Mouse (Mus musculus): ENCODE measurements around the gene Coro6. TPM values are rescaled to one million over a fixed set of nuclear protein-coding genes. Genes with fewer than 3 reads are reported as not detected.
A peak's percentile ranks its signal among the peaks of the same experiment; 100 is the strongest.

Coro6 gene
- total and polyA plus RNA-seq, 2 experiments from 2014 or later: 30.1 to 45.8 TPM

GRCm38 (mm10) chr11:77498261-77499139, 36.3 kb downstream of the Coro6 start:
- ATAC-seq (ENCODE audit: insufficient read depth, low read depth) (no peak), DNase-seq (ENCODE audit: low spot score) (no peak)
- peak overlapping the region; percentile 20; the same call in 1 of the 2 replicates for H3K4me2 ChIP-seq (ENCODE audit: low read depth, low read length)
- no peak overlapping the region for H3K9ac ChIP-seq (replicated peaks; ENCODE audit: low read depth, low read length)
- H3K9me3 ChIP-seq (replicated peaks; ENCODE audit: control insufficient read depth, low read length): no peaks in the 10 kb centered on the region
- H3K27me3 ChIP-seq (ENCODE audit: control insufficient read depth, insufficient read depth, low read length): no peaks in the 10 kb centered on the region
- 60% methylated on average over 12 of the region's 12 CpGs for WGBS
- peaks cover 36% of the 10 kb centered on the region for H3K36me3 ChIP-seq (replicated peaks; ENCODE audit: control insufficient read depth, insufficient read depth, low read length)
- H3K4me3 ChIP-seq (ENCODE audit: low read depth, low read length): no peak overlapping the region
- H3K4me1 ChIP-seq (ENCODE audit: control insufficient read depth, insufficient read depth): peaks cover 25% of the 10 kb centered on the region
- no peak for TF ChIP-seq CTCF (IDR thresholded peaks at IDR 0.05; ENCODE audit: low read depth)
- TF ChIP-seq EP300 (IDR thresholded peaks at IDR 0.05; ENCODE audit: low read depth): no peak
- peak overlapping the region; percentile 94 for H3K27ac ChIP-seq (ENCODE audit: low read depth)

- TF ChIP-seq EP300 (IDR thresholded peaks at IDR 0.05; ENCODE audit: low read depth) (no peak), CTCF (IDR thresholded peaks at IDR 0.05; ENCODE audit: low read depth) (no peak)
- no peak overlapping the region for H3K9ac ChIP-seq (replicated peaks; ENCODE audit: low read depth, low read length)
- H3K4me1 ChIP-seq (ENCODE audit: control insufficient read depth, insufficient read depth): peaks cover 25% of the 10 kb centered on the region
- DNase-seq (ENCODE audit: low spot score) (no peak), ATAC-seq (ENCODE audit: insufficient read depth, low read depth) (no peak)
- no peaks in the 10 kb centered on the region for H3K27me3 ChIP-seq (ENCODE audit: control insufficient read depth, insufficient read depth, low read length)
- peaks cover 45% of the 10 kb centered on the region for H3K36me3 ChIP-seq (replicated peaks; ENCODE audit: control insufficient read depth, insufficient read depth, low read length)
- no peaks in the 10 kb centered on the region for H3K9me3 ChIP-seq (replicated peaks; ENCODE audit: control insufficient read depth, low read length)
- no peak overlapping the region for H3K27ac ChIP-seq (ENCODE audit: low read depth)
- 67% methylated on average over 7 of the region's 7 CpGs for WGBS
- H3K4me3 ChIP-seq (ENCODE audit: low read depth, low read length): no peak overlapping the region
- H3K4me2 ChIP-seq (ENCODE audit: low read depth, low read length): no peak overlapping the region
Measured at GRCm38 (mm10) chr11:77499354-77499753, 37.1 kb downstream of the Coro6 start.

GRCm38 (mm10) chr11:77500361-77501325, 38.4 kb downstream of the Coro6 start:
- Histone ChIP-seq H3K4me1 (ENCODE audit: control insufficient read depth, insufficient read depth) (peaks cover 21% of the 10 kb centered on the region), H3K36me3 (replicated peaks; ENCODE audit: control insufficient read depth, insufficient read depth, low read length) (peaks cover 58% of the 10 kb centered on the region), H3K9me3 (replicated peaks; ENCODE audit: control insufficient read depth, low read length) (no peaks in the 10 kb centered on the region), H3K4me3 (ENCODE audit: low read depth, low read length) (no peak overlapping the region), H3K9ac (replicated peaks; ENCODE audit: low read depth, low read length) (no peak overlapping the region; the same call in 1 of the 2 replicates), H3K27me3 (ENCODE audit: control insufficient read depth, insufficient read depth, low read length) (no peaks in the 10 kb centered on the region), H3K4me2 (ENCODE audit: low read depth, low read length) (no peak overlapping the region), H3K27ac (ENCODE audit: low read depth) (no peak overlapping the region)
- DNase-seq (ENCODE audit: low spot score) (no peak), ATAC-seq (ENCODE audit: insufficient read depth, low read depth) (no peak)
- TF ChIP-seq CTCF (IDR thresholded peaks at IDR 0.05; ENCODE audit: low read depth) (0 out of 2 replicates have a peak, but pooled peaks have one; percentile 3), EP300 (IDR thresholded peaks at IDR 0.05; ENCODE audit: low read depth) (no peak)
- WGBS: 78% methylated on average over 17 of the region's 17 CpGs

- 19% methylated on average over 5 of the region's 5 CpGs for WGBS
- peaks cover 65% of the 10 kb centered on the region for H3K36me3 ChIP-seq (replicated peaks; ENCODE audit: control insufficient read depth, insufficient read depth, low read length)
- peaks cover 21% of the 10 kb centered on the region for H3K4me1 ChIP-seq (ENCODE audit: control insufficient read depth, insufficient read depth)
- H3K4me3 ChIP-seq (ENCODE audit: low read depth, low read length): no peak overlapping the region
- H3K4me2 ChIP-seq (ENCODE audit: low read depth, low read length): no peak overlapping the region
- H3K27ac ChIP-seq (ENCODE audit: low read depth): no peak overlapping the region
- TF ChIP-seq EP300 (IDR thresholded peaks at IDR 0.05; ENCODE audit: low read depth): no peak
- TF ChIP-seq CTCF (IDR thresholded peaks at IDR 0.05; ENCODE audit: low read depth): peak; percentile 86
- DNase-seq (ENCODE audit: low spot score) (peak; percentile 63), ATAC-seq (ENCODE audit: insufficient read depth, low read depth) (peak; percentile 20; the same call in 1 of the 2 replicates)
- H3K9me3 ChIP-seq (replicated peaks; ENCODE audit: control insufficient read depth, low read length): no peaks in the 10 kb centered on the region
- H3K27me3 ChIP-seq (ENCODE audit: control insufficient read depth, insufficient read depth, low read length): no peaks in the 10 kb centered on the region
- H3K9ac ChIP-seq (replicated peaks; ENCODE audit: low read depth, low read length): no peak overlapping the region
Measured at GRCm38 (mm10) chr11:77501392-77501791, 39.2 kb downstream of the Coro6 start.

- Histone ChIP-seq H3K9me3 (replicated peaks; ENCODE audit: control insufficient read depth, low read length) (no peaks in the 10 kb centered on the region), H3K27me3 (ENCODE audit: control insufficient read depth, insufficient read depth, low read length) (no peaks in the 10 kb centered on the region), H3K4me3 (ENCODE audit: low read depth, low read length) (no peak overlapping the region), H3K27ac (ENCODE audit: low read depth) (no peak overlapping the region), H3K36me3 (replicated peaks; ENCODE audit: control insufficient read depth, insufficient read depth, low read length) (peaks cover 71% of the 10 kb centered on the region), H3K4me2 (ENCODE audit: low read depth, low read length) (no peak overlapping the region), H3K9ac (replicated peaks; ENCODE audit: low read depth, low read length) (no peak overlapping the region), H3K4me1 (ENCODE audit: control insufficient read depth, insufficient read depth) (peaks cover 20% of the 10 kb centered on the region)
- 88% methylated on average over 4 of the region's 4 CpGs for WGBS
- DNase-seq (ENCODE audit: low spot score) (no peak), ATAC-seq (ENCODE audit: insufficient read depth, low read depth) (no peak)
- TF ChIP-seq CTCF (IDR thresholded peaks at IDR 0.05; ENCODE audit: low read depth): no peak
- TF ChIP-seq EP300 (IDR thresholded peaks at IDR 0.05; ENCODE audit: low read depth): no peak
Measured at GRCm38 (mm10) chr11:77501971-77502370, 39.8 kb downstream of the Coro6 start.

All from heart, postnatal 0 days (tissue).